ENCODE assay signal across 10 mouse cellular contexts in genomic region chr10:89055891-89056290, GRCm38 (mm10).
"Had no signal": no experiment of that assay in that cellular context is flagged by ENCODE, and none has a peak within 500 bp of the region (broad histone marks: within the 10 kb centered on the region; RNA-seq: fewer than 3 reads in every experiment).

No protein-coding gene starts in this region.

- DNase-seq: kidney, adult 2 months; kidney, postnatal 14 days; left cerebral cortex, postnatal 4 days; lung, adult 18-20 months; retina, postnatal 1 day; right cerebral cortex, postnatal 25 days; thymus, adult 18-20 months; thymus, postnatal 14 days had no signal

- ATAC-seq: intestine, embryonic 16.5 days; midbrain, embryonic 16.5 days had no signal
